Mouse (Mus musculus): ENCODE data around the gene S1pr5. TPM values are rescaled to one million over a fixed set of nuclear protein-coding genes. Genes with fewer than 3 reads are reported as not detected.

Gene S1pr5
- polyA plus RNA-seq, 1 experiment = not detected

DNA sequence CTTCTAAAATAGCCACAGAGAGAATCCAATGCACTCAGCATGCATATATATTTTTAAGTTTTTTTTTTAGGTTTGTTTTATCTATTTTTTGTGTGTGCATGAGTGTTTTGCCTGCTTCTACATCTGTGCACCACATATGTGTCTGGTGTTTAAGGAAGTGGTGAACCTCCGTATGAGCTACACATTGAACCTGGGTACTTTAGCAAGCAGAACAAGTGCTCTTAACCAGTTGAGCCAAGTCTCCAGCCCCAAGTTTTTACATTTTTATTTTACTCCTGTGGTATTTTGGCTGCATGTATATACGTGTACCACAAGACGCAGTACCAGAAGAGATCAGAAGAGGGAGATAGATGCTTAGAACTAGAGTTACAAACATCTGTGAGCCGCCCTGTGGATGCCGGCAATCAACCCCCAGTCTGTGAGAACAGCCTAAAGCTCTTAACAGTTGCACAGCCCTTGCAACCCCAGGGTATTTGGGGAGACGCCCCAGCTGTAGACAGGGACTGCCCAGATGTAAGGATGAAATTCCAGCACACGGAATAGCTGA, 26.8 kb downstream of the S1pr5 start:
- WGBS = 14% methylated on average over 7 of the region's 7 CpGs
- H3K4me1 ChIP-seq (ENCODE audit: control insufficient read depth, insufficient read depth, low read length) = peaks cover 12% of the 10 kb centered on the region
- no peak for TF ChIP-seq POLR2A (IDR thresholded peaks at IDR 0.05; ENCODE audit: insufficient read depth, low read depth, low read length)
- no peak for TF ChIP-seq CTCF (IDR thresholded peaks at IDR 0.05; ENCODE audit: insufficient read depth, low read depth, low read length)
- H3K4me3 ChIP-seq (ENCODE audit: insufficient read depth, low read depth, low read length) = no peak overlapping the region
- H3K27ac ChIP-seq (ENCODE audit: insufficient read depth, low read depth, low read length) = no peak overlapping the region

- 10% methylated on average over 21 of the region's 21 CpGs for WGBS
- H3K4me1 ChIP-seq (ENCODE audit: control insufficient read depth, insufficient read depth, low read length) = peaks cover 13% of the 10 kb centered on the region
- H3K27ac ChIP-seq (ENCODE audit: insufficient read depth, low read depth, low read length) = 0 out of 2 replicates have a peak overlapping the region, but pooled peaks have one; percentile 2
- 0 out of 2 replicates have a peak overlapping the region, but pooled peaks have one; percentile 2 for H3K4me3 ChIP-seq (ENCODE audit: insufficient read depth, low read depth, low read length)
- TF ChIP-seq POLR2A (IDR thresholded peaks at IDR 0.05; ENCODE audit: insufficient read depth, low read depth, low read length) (no peak), CTCF (IDR thresholded peaks at IDR 0.05; ENCODE audit: insufficient read depth, low read depth, low read length) (peak; percentile 94)
Measured at GRCm38 (mm10) chr9:21220490-21221382, 27.5 kb downstream of the S1pr5 start.

- WGBS = 46% methylated on average over 3 of the region's 3 CpGs
- TF ChIP-seq CTCF (IDR thresholded peaks at IDR 0.05; ENCODE audit: insufficient read depth, low read depth, low read length) = no peak
- no peak for TF ChIP-seq POLR2A (IDR thresholded peaks at IDR 0.05; ENCODE audit: insufficient read depth, low read depth, low read length)
- Histone ChIP-seq H3K4me3 (ENCODE audit: insufficient read depth, low read depth, low read length) (no peak overlapping the region), H3K4me1 (ENCODE audit: control insufficient read depth, insufficient read depth, low read length) (peaks cover 10% of the 10 kb centered on the region), H3K27ac (ENCODE audit: insufficient read depth, low read depth, low read length) (no peak overlapping the region)
Measured at GRCm38 (mm10) chr9:21219820-21220219, 28.4 kb downstream of the S1pr5 start.

GRCm38 (mm10) chr9:21216050-21216841, 32.0 kb downstream of the S1pr5 start:
- WGBS = 71% methylated on average over 25 of the region's 25 CpGs
- H3K4me3 ChIP-seq (ENCODE audit: insufficient read depth, low read depth, low read length) = no peak overlapping the region
- no peak overlapping the region for H3K27ac ChIP-seq (ENCODE audit: insufficient read depth, low read depth, low read length)
- no peak for TF ChIP-seq POLR2A (IDR thresholded peaks at IDR 0.05; ENCODE audit: insufficient read depth, low read depth, low read length)
- TF ChIP-seq CTCF (IDR thresholded peaks at IDR 0.05; ENCODE audit: insufficient read depth, low read depth, low read length) = no peak
- peaks cover 8% of the 10 kb centered on the region for H3K4me1 ChIP-seq (ENCODE audit: control insufficient read depth, insufficient read depth, low read length)

DNA sequence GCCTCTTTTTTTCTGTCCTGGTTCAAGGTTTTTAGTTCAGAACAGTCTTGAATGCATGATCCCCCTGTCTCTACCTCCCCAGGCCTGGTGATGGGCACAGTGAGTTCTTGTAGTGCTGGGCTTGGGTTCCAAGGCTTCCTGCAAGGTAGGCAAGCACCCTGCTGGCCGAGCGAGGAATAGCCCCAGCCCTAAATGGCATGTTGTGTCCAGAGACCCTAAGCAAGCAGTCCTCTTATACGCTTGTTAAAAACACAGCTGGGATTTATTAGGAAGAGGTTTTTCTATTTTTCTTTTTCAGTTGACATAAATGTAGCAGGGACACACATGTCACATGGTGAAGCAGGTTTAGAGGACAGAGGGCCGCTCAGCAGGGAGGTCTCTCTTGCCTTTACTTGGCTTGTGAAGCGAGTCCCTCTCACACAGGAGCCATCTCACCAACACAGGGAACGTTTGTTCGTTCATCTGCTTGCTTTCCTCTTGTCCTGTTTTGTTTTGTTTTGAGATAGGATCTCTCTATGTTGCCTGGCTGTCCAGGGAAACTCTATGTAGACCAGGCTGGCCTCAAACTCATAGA, 34.5 kb downstream of the S1pr5 start:
- peak; percentile 28; the same call in 1 of the 2 replicates for TF ChIP-seq CTCF (IDR thresholded peaks at IDR 0.05; ENCODE audit: insufficient read depth, low read depth, low read length)
- no peak for TF ChIP-seq POLR2A (IDR thresholded peaks at IDR 0.05; ENCODE audit: insufficient read depth, low read depth, low read length)
- Histone ChIP-seq H3K4me3 (ENCODE audit: insufficient read depth, low read depth, low read length) (no peak overlapping the region), H3K27ac (ENCODE audit: insufficient read depth, low read depth, low read length) (no peak overlapping the region), H3K4me1 (ENCODE audit: control insufficient read depth, insufficient read depth, low read length) (peaks cover 9% of the 10 kb centered on the region)
- 48% methylated on average over 7 of the region's 7 CpGs for WGBS

GRCm38 (mm10) chr9:21211624-21212023, 36.6 kb downstream of the S1pr5 start:
- Histone ChIP-seq H3K27ac (ENCODE audit: insufficient read depth, low read depth, low read length) (no peak overlapping the region), H3K4me3 (ENCODE audit: insufficient read depth, low read depth, low read length) (no peak overlapping the region), H3K4me1 (ENCODE audit: control insufficient read depth, insufficient read depth, low read length) (peaks cover 8% of the 10 kb centered on the region)
- 81% methylated on average over 7 of the region's 7 CpGs for WGBS
- TF ChIP-seq POLR2A (IDR thresholded peaks at IDR 0.05; ENCODE audit: insufficient read depth, low read depth, low read length) = no peak
- no peak for TF ChIP-seq CTCF (IDR thresholded peaks at IDR 0.05; ENCODE audit: insufficient read depth, low read depth, low read length)

DNA sequence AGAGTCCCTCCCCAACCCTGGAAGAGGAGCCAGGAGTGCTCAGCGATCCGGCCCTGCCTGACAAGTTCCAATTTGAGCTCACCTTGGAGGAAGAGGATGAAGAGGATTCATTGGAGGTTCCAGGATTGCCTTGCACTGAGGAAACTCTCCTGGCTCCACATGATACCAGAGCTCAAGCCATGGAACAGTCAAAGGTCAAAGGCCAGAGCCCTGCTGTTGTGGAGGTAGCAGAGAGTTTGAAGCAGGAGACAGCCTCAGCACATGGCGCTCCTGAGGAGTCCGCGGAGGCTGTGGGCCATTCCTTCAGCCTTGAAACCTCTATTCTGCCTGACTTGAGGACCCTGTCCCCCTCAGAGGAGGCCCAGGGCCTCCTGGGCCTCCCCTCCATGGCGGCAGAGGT, 37.4 kb downstream of the S1pr5 start:
- H3K27ac ChIP-seq (ENCODE audit: insufficient read depth, low read depth, low read length) = no peak overlapping the region
- 82% methylated on average over 6 of the region's 6 CpGs for WGBS
- peaks cover 5% of the 10 kb centered on the region; the same call in 1 of the 2 replicates for H3K4me1 ChIP-seq (ENCODE audit: control insufficient read depth, insufficient read depth, low read length)
- TF ChIP-seq POLR2A (IDR thresholded peaks at IDR 0.05; ENCODE audit: insufficient read depth, low read depth, low read length) (no peak), CTCF (IDR thresholded peaks at IDR 0.05; ENCODE audit: insufficient read depth, low read depth, low read length) (no peak)
- H3K4me3 ChIP-seq (ENCODE audit: insufficient read depth, low read depth, low read length) = no peak overlapping the region

DNA sequence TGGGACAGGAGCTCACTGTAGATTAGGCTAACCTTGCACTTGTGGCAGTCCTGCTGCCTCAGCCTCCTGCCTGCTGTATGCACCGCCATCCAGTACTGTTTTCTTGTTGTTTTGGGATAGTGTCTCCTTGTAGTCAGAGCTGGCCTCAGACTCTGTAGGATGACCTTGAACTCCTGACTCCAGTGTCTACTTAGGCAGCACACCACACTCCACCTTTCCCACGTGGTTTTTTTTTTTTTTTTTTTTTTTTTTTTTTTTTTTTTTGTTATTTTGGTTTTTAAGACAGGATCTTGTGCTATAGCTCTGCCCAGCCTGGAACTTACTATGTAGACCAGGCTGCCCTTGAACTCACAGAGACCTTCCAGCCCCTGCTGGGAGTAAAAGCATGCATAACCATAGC, 39.6 kb downstream of the S1pr5 start:
- TF ChIP-seq POLR2A (IDR thresholded peaks at IDR 0.05; ENCODE audit: insufficient read depth, low read depth, low read length) = no peak
- no peak for TF ChIP-seq CTCF (IDR thresholded peaks at IDR 0.05; ENCODE audit: insufficient read depth, low read depth, low read length)
- 80% methylated on average over 2 of the region's 2 CpGs for WGBS

More for the DNA sequence above, 39.6 kb downstream of the S1pr5 start:
- Histone ChIP-seq H3K4me1 (ENCODE audit: control insufficient read depth, insufficient read depth, low read length) (peaks cover 13% of the 10 kb centered on the region), H3K4me3 (ENCODE audit: insufficient read depth, low read depth, low read length) (no peak overlapping the region), H3K27ac (ENCODE audit: insufficient read depth, low read depth, low read length) (no peak overlapping the region)
